Mouse (Mus musculus): ENCODE measurements at regions not wholly inside any gene's neighbourhood (a gene's known extent, or its start where the extent isn't known, plus 50 kb on each side); places are given as distances from the start of the nearest gene placed in this dataset.

DNA sequence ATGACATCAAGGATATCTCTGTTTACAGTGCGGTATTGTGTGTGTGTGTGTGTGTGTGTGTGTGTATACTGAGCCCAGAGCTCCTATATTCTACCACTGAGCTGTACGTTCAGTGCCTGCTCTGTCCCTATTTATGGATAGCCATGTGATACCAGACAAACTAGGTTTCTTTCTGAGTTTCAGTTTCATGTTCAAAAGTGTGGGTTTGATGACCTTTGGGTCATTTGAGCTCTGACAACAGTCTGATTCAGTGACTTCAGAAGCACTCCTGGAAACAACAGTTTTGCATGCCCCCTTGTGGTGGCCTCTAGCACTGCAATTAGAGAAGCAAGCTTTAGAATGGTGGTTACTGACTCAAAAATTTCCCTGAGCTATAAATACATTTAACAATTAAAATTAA lies 50.9 kb upstream of the Tent2 start:
- peak; percentile 85 for DNase-seq (ENCODE audit: low spot score)

DNA sequence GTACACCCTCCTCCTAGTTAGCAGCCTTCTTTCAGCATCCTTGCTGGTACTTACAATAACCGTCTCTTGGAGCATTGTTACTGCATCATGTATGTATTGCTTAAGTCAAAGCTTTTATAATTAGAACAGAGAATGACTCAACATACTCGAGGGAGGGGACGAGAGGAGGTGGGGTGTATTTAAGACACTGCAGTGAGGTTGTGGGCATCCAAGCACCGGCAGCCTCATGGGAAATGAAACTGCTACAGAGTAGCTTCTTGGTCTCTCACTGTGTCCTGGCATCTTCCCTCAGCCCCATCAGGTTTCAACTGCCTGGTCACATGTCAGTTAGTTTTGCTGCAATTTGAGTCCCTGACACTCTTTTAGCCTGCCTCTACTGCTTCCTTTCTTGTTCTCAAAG lies 50.7 kb upstream of the Homer1 start:
- DNase-seq (ENCODE audit: low spot score) = no peak

Measured in heart, adult 8-10 months (tissue).